Mouse (Mus musculus): ENCODE results near the gene Mycbpap. TPM values are rescaled to one million over a fixed set of nuclear protein-coding genes. Genes with fewer than 3 reads are reported as not detected.

The Mycbpap gene
- polyA plus RNA-seq, 1 experiment from 2014 or later, result 4.1 TPM

- 69% methylated on average over 7 of the region's 7 CpGs for WGBS
- Histone ChIP-seq H3K27ac (replicated peaks; ENCODE audit: low read depth, low read length) (no peak overlapping the region), H3K9me3 (ENCODE audit: control insufficient read depth, low read length) (no peaks in the 10 kb centered on the region), H3K4me1 (ENCODE audit: control insufficient read depth, insufficient read depth, low read length) (no peaks in the 10 kb centered on the region), H3K4me3 (ENCODE audit: low read depth, low read length) (peak overlapping the region; percentile 54; the same call in 1 of the 2 replicates), H3K27me3 (replicated peaks; ENCODE audit: control insufficient read depth, insufficient read depth, low read length) (no peaks in the 10 kb centered on the region; the same call in 1 of the 2 replicates), H3K36me3 (ENCODE audit: control insufficient read depth, insufficient read depth, low read length) (no peaks in the 10 kb centered on the region), H3K9ac (ENCODE audit: low read depth, low read length) (peak overlapping the region; percentile 72; the same call in 1 of the 2 replicates), H3K4me2 (ENCODE audit: low read depth, low read length) (peak overlapping the region; percentile 78)
- DNase-seq (ENCODE audit: low spot score), result no peak
- no peak for ATAC-seq (ENCODE audit: low read depth)
These were observed 29.8 kb downstream of the Mycbpap start for GRCm38 (mm10) chr11:94491749-94492099.

- Histone ChIP-seq H3K9me3 (ENCODE audit: control insufficient read depth, low read length) (no peaks in the 10 kb centered on the region), H3K27ac (replicated peaks; ENCODE audit: low read depth, low read length) (no peak overlapping the region), H3K9ac (ENCODE audit: low read depth, low read length) (peak overlapping the region; percentile 72), H3K27me3 (replicated peaks; ENCODE audit: control insufficient read depth, insufficient read depth, low read length) (no peaks in the 10 kb centered on the region; the same call in 1 of the 2 replicates), H3K36me3 (ENCODE audit: control insufficient read depth, insufficient read depth, low read length) (no peaks in the 10 kb centered on the region), H3K4me3 (ENCODE audit: low read depth, low read length) (peak overlapping the region; percentile 54), H3K4me1 (ENCODE audit: control insufficient read depth, insufficient read depth, low read length) (no peaks in the 10 kb centered on the region), H3K4me2 (ENCODE audit: low read depth, low read length) (peak overlapping the region; percentile 78)
- peak; percentile 73 for DNase-seq (ENCODE audit: low spot score)
- 14% methylated on average over 33 of the region's 55 CpGs for WGBS
- ATAC-seq (ENCODE audit: low read depth), result peak; percentile 68
These were observed 30.4 kb downstream of the Mycbpap start for GRCm38 (mm10) chr11:94491035-94491748.

- Histone ChIP-seq H3K4me2 (ENCODE audit: low read depth, low read length) (no peak overlapping the region), H3K9me3 (ENCODE audit: control insufficient read depth, low read length) (no peaks in the 10 kb centered on the region), H3K27ac (replicated peaks; ENCODE audit: low read depth, low read length) (no peak overlapping the region), H3K27me3 (replicated peaks; ENCODE audit: control insufficient read depth, insufficient read depth, low read length) (peaks cover 7% of the 10 kb centered on the region; the same call in 1 of the 2 replicates), H3K4me3 (ENCODE audit: low read depth, low read length) (no peak overlapping the region), H3K4me1 (ENCODE audit: control insufficient read depth, insufficient read depth, low read length) (no peaks in the 10 kb centered on the region), H3K36me3 (ENCODE audit: control insufficient read depth, insufficient read depth, low read length) (no peaks in the 10 kb centered on the region), H3K9ac (ENCODE audit: low read depth, low read length) (no peak overlapping the region)
- 26% methylated on average over 4 of the region's 4 CpGs for WGBS
- DNase-seq (ENCODE audit: low spot score), result no peak
- ATAC-seq (ENCODE audit: low read depth), result no peak
These were observed 31.8 kb downstream of the Mycbpap start for GRCm38 (mm10) chr11:94489745-94490144.

- Histone ChIP-seq H3K9me3 (ENCODE audit: control insufficient read depth, low read length) (no peaks in the 10 kb centered on the region), H3K36me3 (ENCODE audit: control insufficient read depth, insufficient read depth, low read length) (no peaks in the 10 kb centered on the region), H3K27me3 (replicated peaks; ENCODE audit: control insufficient read depth, insufficient read depth, low read length) (peaks cover 7% of the 10 kb centered on the region; the same call in 1 of the 2 replicates), H3K9ac (ENCODE audit: low read depth, low read length) (no peak overlapping the region), H3K4me3 (ENCODE audit: low read depth, low read length) (no peak overlapping the region), H3K4me1 (ENCODE audit: control insufficient read depth, insufficient read depth, low read length) (no peaks in the 10 kb centered on the region), H3K4me2 (ENCODE audit: low read depth, low read length) (no peak overlapping the region), H3K27ac (replicated peaks; ENCODE audit: low read depth, low read length) (no peak overlapping the region)
- 79% methylated on average over 11 of the region's 11 CpGs for WGBS
- ATAC-seq (ENCODE audit: low read depth), result no peak
- DNase-seq (ENCODE audit: low spot score), result no peak
These were observed 32.6 kb downstream of the Mycbpap start for GRCm38 (mm10) chr11:94488767-94489533.

GRCm38 (mm10) chr11:94486001-94486400, 35.5 kb downstream of the Mycbpap start, which contains the start of gene Spata20:
TSS of gene Spata20 (minus strand) at chr11:94486179.
- Histone ChIP-seq H3K27me3 (replicated peaks; ENCODE audit: control insufficient read depth, insufficient read depth, low read length) (peaks cover 7% of the 10 kb centered on the region; the same call in 1 of the 2 replicates), H3K9ac (ENCODE audit: low read depth, low read length) (no peak within 1 kb of the TSS), H3K4me1 (ENCODE audit: control insufficient read depth, insufficient read depth, low read length) (no peaks in the 10 kb centered on the region), H3K4me3 (ENCODE audit: low read depth, low read length) (peak within 1 kb of the TSS; percentile 12), H3K9me3 (ENCODE audit: control insufficient read depth, low read length) (no peaks in the 10 kb centered on the region), H3K27ac (replicated peaks; ENCODE audit: low read depth, low read length) (no peak within 1 kb of the TSS), H3K36me3 (ENCODE audit: control insufficient read depth, insufficient read depth, low read length) (no peaks in the 10 kb centered on the region), H3K4me2 (ENCODE audit: low read depth, low read length) (peak within 1 kb of the TSS; percentile 41)
- ATAC-seq (ENCODE audit: low read depth) (peak; percentile 77), DNase-seq (ENCODE audit: low spot score) (peak; percentile 75)
- WGBS, result 4% methylated on average over 24 of the region's 24 CpGs

GRCm38 (mm10) chr11:94485223-94485622, 36.3 kb downstream of the Mycbpap start:
- Histone ChIP-seq H3K9me3 (ENCODE audit: control insufficient read depth, low read length) (no peaks in the 10 kb centered on the region), H3K9ac (ENCODE audit: low read depth, low read length) (no peak overlapping the region), H3K27me3 (replicated peaks; ENCODE audit: control insufficient read depth, insufficient read depth, low read length) (0 out of 2 replicates have a peak, but pooled peaks cover 7% of the 10 kb centered on the region), H3K27ac (replicated peaks; ENCODE audit: low read depth, low read length) (no peak overlapping the region), H3K4me3 (ENCODE audit: low read depth, low read length) (no peak overlapping the region), H3K36me3 (ENCODE audit: control insufficient read depth, insufficient read depth, low read length) (no peaks in the 10 kb centered on the region), H3K4me2 (ENCODE audit: low read depth, low read length) (no peak overlapping the region), H3K4me1 (ENCODE audit: control insufficient read depth, insufficient read depth, low read length) (no peaks in the 10 kb centered on the region)
- WGBS, result 86% methylated on average over 5 of the region's 5 CpGs
- ATAC-seq (ENCODE audit: low read depth), result no peak
- DNase-seq (ENCODE audit: low spot score), result no peak

- H3K4me3 ChIP-seq (ENCODE audit: low read depth, low read length), result no peak overlapping the region
- 80% methylated on average over 8 of the region's 9 CpGs for WGBS
- no peak overlapping the region for H3K4me2 ChIP-seq (ENCODE audit: low read depth, low read length)
- H3K4me1 ChIP-seq (ENCODE audit: control insufficient read depth, insufficient read depth, low read length), result no peaks in the 10 kb centered on the region
- ATAC-seq (ENCODE audit: low read depth), result no peak
- H3K27ac ChIP-seq (replicated peaks; ENCODE audit: low read depth, low read length), result no peak overlapping the region
- no peaks in the 10 kb centered on the region for H3K36me3 ChIP-seq (ENCODE audit: control insufficient read depth, insufficient read depth, low read length)
- 0 out of 2 replicates have a peak, but pooled peaks cover 7% of the 10 kb centered on the region for H3K27me3 ChIP-seq (replicated peaks; ENCODE audit: control insufficient read depth, insufficient read depth, low read length)
- no peak overlapping the region for H3K9ac ChIP-seq (ENCODE audit: low read depth, low read length)
- DNase-seq (ENCODE audit: low spot score), result no peak
- H3K9me3 ChIP-seq (ENCODE audit: control insufficient read depth, low read length), result no peaks in the 10 kb centered on the region
These were observed 36.9 kb downstream of the Mycbpap start for GRCm38 (mm10) chr11:94484636-94485035.

GRCm38 (mm10) chr11:94483921-94484320, 37.6 kb downstream of the Mycbpap start:
- no peaks in the 10 kb centered on the region for H3K36me3 ChIP-seq (ENCODE audit: control insufficient read depth, insufficient read depth, low read length)
- no peak overlapping the region for H3K27ac ChIP-seq (replicated peaks; ENCODE audit: low read depth, low read length)
- DNase-seq (ENCODE audit: low spot score), result no peak
- ATAC-seq (ENCODE audit: low read depth), result no peak
- no peak overlapping the region for H3K9ac ChIP-seq (ENCODE audit: low read depth, low read length)
- WGBS, result 56% methylated on average over 14 of the region's 14 CpGs
- no peak overlapping the region for H3K4me2 ChIP-seq (ENCODE audit: low read depth, low read length)
- no peaks in the 10 kb centered on the region for H3K9me3 ChIP-seq (ENCODE audit: control insufficient read depth, low read length)
- H3K4me1 ChIP-seq (ENCODE audit: control insufficient read depth, insufficient read depth, low read length), result no peaks in the 10 kb centered on the region
- H3K4me3 ChIP-seq (ENCODE audit: low read depth, low read length), result no peak overlapping the region
- H3K27me3 ChIP-seq (replicated peaks; ENCODE audit: control insufficient read depth, insufficient read depth, low read length), result 0 out of 2 replicates have a peak, but pooled peaks cover 7% of the 10 kb centered on the region
